Mouse (Mus musculus) heart, adult 9 months (tissue): ENCODE measurements around the gene Sez6l2.

ENCODE experiments used
- DNase-seq, 2 experiments: peaks; one replicate each; pipeline ENCODE4 v3.0.0; 2022; ENCODE audit warnings: low spot score in 2 of 2

Sez6l2 gene

DNA sequence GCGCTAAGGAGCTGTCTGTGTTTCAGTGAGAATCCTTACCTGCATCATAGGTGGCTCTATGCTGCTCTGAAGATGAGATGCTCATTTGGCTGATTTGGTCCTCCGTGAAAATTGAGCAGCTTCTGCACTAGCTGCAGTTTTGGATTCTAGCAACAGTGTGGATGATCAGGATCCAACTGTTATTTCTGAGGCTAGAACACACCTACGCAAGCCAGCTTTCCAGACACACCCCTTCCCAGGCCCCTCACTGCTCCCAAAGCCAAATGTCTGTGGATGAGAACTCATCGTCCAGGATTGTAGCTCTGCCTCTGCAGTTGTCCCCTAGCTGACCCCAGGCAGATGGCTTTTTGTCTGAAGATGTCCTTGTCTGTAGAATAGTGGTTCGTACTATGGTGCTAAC, 10.7 kb downstream of the Sez6l2 start:
- no peak for DNase-seq

DNA sequence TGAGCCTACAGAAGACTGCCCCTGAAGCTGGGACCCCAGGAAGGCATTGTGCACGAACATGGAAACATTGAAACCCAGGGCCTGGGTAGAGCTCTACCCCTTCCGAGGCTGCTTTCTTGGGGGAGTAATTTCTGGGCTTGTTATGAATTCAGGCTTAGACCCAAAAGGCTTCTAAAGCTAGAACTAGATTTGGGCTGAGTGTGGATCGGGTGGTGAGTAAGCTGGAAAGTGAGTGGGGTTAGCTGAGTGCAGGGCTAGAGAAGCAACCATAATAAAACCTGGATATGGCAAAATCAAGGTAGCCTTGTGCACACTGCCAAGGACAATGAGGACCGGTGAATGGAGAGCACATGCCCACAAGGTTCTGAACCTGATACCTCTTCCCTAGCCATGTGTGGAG, 11.6 kb downstream of the Sez6l2 start:
- no peak for DNase-seq

GRCm38 (mm10) chr7:126963548-126964286, 13.4 kb downstream of the Sez6l2 start:
- no peak for DNase-seq

- no peak for DNase-seq
Observed at GRCm38 (mm10) chr7:126965568-126965967, 15.2 kb downstream of the Sez6l2 start.

DNA sequence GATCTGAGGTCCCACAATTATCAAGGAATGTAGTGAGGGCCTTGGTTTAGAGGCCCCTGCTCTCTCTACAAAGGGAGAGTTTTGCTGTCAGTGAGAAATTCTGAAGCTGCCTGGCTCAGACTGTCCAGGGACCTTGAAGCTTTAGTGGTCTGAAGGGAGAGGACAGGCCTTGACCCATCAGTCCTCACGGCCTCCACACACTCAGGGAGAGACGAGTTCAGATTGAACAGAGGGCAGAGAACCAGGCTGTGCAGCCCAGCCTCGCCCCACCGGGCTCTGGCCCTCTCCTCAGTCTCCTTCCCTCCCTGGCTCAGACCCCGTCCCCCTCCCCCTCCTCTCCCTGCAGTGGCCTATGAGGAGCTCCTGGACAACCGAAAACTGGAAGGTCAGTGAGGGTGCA, 17.0 kb downstream of the Sez6l2 start:
- DNase-seq: no peak

GRCm38 (mm10) chr7:126975493-126975892, 25.1 kb downstream of the Sez6l2 start:
- DNase-seq: peak in 1 of 2 experiments; percentile 71

DNA sequence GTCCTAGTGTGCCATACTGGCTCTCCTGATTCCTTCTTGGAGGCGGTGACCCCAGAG, 25.4 kb downstream of the Sez6l2 start, which contains the start of gene Cdipt:
Gene Cdipt (plus strand): TSS at position 22 of the 57 bp plus-strand sequence.
- DNase-seq: no peak

- peak; percentile 91 to 95 for DNase-seq
Observed at GRCm38 (mm10) chr7:126975950-126976866, 25.8 kb downstream of the Sez6l2 start, which contains the start of gene Cdiptos. Cdiptos (minus strand) TSS chr7:126976098.

DNA sequence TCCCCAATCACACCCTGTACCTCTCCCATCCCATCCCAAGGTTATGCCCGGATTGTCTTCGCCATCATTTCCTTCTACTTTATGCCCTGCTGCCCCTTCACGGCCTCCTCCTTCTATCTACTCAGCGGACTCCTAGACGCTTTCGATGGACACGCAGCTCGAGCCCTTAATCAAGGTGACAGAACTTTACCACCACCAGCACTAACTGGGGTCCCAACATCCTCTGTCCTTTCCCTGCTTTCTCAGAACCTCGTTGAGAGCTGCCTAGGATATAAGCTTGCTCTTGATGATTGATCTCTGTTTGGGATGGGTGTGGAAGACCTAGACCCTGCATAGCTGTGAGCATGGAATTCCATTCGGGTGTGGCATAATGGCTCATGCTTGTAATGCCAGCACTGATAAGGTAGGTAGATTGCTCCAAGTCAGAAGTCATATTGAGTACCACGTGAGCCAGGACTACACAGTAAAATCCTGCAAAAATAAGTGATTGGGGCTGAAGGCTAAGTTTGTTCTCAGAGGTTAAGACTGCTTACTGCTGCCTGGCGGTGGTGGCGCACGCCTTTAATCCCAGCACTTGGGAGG, 26.6 kb downstream of the Sez6l2 start:
- no peak for DNase-seq

- DNase-seq: no peak
Observed at GRCm38 (mm10) chr7:126978841-126979240, 28.5 kb downstream of the Sez6l2 start.

DNA sequence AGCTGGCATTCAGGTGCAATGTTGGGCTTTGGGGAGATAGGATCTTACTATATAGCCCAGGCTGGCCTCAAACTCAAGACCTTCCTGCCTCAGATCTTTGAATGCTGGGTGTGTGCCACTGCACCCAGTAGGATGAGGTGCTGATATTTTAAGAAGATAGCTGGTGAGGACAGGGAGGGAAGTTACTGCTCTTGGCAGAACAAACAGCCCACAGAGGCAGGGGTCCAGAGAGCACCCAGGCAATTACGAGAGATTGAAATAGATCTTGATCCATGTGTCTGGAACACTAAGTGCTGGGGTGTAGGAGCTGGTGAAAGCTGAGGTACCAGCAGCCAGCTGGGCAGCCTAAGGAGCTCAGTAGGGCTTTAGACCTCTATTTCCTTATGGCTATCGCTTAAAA, 31.2 kb downstream of the Sez6l2 start:
- DNase-seq: no peak

- no peak for DNase-seq
Observed at GRCm38 (mm10) chr7:126982054-126982453, 31.7 kb downstream of the Sez6l2 start.

- no peak for DNase-seq
Observed at GRCm38 (mm10) chr7:126983113-126983512, 32.8 kb downstream of the Sez6l2 start.

DNA sequence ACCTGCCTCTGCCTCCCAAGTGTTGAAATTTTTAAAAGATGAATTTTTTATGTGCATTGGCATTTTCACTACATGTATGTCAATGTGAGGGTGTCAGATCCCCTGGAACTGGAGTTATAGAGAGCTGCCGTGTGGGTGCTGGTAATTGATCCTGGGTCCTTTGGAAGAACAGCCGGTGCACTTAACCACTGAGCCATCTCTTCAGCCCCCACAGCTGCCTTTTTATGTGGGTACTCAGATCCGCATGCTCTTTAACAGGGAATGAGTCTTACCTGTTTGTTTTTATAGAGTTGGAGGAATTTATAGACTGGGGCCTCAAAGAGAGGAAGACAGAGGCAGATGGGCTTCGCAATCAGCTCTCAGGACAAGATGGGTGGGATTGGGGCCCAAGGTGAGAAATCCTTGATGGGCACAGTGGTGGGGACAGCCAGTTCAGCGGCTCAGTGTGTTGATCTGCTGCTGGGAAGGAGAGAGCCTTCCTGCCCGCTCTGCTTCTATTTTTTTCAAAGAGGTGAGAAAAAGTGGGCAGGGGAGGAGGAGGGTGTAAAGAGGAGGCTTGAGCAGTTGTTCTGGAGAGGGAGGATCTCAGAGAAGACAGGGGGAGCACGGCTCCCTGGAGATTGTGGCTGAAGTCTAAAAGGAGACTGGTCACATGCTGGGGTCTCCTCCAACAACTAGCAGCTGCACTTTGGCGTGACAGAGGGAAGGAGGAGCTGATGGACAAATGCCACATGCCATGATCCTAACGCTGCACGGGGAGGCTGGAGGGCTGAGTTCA, 34.5 kb downstream of the Sez6l2 start:
- DNase-seq: no peak

GRCm38 (mm10) chr7:126986319-126986718, 36.0 kb downstream of the Sez6l2 start:
- no peak for DNase-seq

DNA sequence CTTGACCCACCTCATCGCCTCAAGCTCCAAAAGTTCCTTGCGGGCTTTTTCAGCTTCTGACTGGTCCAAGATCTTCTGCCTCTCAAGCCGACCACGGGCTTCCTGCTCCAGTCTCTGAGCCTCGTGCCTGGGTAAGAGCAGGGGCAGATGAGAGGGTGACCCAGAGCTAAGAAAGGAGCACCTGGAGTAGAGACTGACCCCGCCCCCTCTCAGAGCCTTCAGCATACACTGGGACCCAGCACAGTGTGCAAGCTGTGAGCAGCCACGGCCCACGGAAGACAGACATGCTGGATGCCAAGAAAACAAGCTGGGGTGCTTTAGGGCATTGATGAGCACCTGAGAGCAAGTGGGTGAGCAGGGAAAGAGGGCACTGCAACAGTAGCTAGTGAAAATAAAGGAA, 38.5 kb downstream of the Sez6l2 start:
- no peak for DNase-seq

DNA sequence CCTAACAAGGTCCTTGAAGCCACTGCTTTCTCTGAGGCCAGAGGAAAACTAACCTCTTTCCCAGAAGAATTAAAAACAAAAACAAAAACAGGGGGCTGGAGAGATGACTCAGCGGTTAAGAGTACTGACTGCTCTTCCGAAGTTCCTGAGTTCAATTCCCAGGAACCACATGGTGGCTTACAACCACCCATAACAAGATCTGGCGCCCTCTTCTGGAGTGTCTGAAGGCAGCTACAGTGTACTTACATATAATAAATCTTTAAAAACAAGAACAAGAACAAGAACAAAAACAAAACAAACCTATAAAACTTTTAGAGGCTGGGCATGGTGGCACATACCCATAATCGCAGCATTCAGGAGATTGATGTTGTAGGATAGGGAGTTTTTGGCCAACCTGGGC, 46.1 kb downstream of the Sez6l2 start:
- no peak for DNase-seq

DNA sequence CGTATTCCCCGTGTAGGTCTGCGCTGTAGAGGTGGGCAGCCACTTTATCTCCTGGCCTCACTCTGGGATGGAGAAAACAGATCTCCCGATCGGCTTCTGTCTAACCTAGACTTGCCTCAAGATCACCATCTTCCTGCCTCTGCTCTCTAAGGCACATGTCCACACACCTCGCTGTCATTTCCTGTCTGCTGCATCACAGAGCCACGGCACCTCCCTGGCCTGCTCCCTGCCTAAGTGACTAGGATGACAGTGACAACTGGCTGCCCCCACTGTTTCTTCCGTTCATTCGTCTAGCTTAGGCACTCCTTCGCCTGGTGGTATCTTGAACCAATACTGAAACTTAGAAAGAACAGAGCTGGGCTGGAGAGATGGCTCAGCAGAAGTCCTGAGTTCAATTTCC, 49.2 kb downstream of the Sez6l2 start:
- DNase-seq: no peak

DNA sequence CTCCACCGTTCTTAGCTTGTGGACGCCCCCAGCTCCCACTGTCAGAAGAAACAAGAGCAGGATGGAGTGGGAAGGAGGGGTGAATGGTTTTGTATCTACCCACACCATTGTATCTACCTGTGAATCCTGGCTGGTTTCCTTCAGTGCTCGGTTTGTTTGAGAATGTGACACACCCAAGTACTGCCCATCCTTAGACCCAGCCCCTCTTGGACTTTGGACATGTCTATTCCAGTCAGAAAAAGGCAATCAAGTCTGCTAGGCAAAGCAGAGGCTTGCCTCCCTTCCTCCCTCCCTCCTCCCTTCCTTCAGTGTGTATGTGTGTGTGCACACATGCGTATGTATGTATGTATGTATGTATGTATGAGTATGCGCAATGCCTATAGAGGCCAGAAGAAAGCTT, 53.3 kb downstream of the Sez6l2 start:
- no peak for DNase-seq

DNA sequence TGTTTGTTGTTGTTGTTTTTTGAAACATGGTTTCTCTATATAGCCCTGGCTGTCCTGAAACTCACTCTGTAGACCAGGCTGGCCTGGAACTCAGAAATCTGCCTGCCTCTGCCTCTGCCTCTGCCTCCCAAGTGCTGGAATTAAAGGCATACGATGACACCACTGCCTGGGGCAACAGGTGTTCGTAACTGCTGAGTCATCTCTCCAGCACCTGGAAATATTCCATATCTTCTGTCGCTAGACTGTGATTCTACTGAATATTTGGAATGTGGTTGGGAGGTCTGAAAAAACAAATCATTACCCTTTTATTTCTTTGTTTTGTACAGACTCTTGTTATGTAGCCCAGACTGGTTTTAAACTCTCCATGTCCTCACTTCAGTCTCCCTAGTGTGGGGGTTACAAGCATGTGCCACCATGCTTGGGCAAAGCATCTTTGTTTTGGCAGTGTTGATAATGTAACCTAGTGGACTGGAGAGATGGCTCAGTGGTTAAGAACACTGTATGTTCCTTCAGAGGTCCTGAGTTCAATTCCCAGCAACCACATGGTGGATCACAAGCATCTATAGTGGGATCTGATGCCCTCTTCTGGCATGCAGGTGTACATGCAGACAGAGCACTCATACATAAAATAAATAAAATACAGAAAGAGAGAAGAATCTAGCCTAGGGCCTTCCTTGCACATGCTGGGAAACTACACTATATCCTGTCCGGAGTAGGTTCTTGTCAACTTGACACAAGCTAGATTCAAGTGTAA, 53.9 kb downstream of the Sez6l2 start:
- no peak for DNase-seq

DNA sequence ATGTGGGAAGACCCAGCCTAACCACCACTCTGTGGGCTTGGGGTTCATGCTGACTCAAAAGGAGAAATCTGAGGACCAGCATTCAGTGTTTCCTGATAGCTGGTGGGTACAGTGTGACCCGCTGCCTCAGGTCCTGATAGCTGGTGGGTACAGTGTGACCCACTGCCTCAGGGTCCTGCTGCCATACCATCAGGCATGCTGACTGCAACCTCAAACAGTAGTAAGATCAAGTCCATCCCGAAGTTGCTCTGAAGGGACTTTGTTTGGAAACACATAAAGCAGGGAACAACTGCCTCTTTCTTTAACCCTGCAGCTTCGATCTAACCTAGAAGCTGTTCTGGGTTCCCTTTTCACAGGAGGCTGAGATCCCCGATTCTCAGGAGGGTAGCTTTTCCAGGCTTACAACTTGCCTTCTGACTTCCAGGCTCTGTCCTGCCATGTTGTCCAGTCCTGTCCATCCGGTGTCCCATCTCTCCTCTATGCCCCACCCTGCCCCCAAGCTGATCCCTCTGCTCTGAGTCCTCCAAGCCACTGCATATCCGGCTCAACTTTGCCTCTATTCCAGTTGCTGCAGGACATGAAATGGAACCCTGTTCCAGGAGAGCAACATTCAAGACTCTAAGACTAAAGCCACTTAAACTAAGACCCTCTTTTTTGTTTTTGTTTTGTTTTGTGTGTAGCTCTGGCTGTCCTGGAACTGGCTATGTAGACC, 57.1 kb downstream of the Sez6l2 start:
- DNase-seq: no peak
